Mouse (Mus musculus) ES-E14 (cell line): ENCODE data around the gene Eci2. TPM values are rescaled to one million over a fixed set of nuclear protein-coding genes. Genes with fewer than 3 reads are reported as not detected.

Source experiments
- DNase-seq: peaks from one replicate; pipeline ENCODE4 v3.0.0-alpha.2; 2013; ENCODE audit warnings: low read depth, low spot score
- H3K27ac ChIP-seq: 2 replicates; pipeline ENCODE4 v1.5.1; 2012; ENCODE audit warnings: low read depth, mild to moderate bottlenecking, low read length, moderate library complexity, mixed read lengths; ENCODE audit not compliant: poor library complexity, insufficient read depth, severe bottlenecking
- H3K36me3 ChIP-seq: 2 replicates; pipeline ENCODE4 v1.6.1; 2012; ENCODE audit warnings: mild to moderate bottlenecking, low read length, moderate library complexity, mixed read lengths; ENCODE audit not compliant: control insufficient read depth, poor library complexity, insufficient read depth, severe bottlenecking
- H3K4me1 ChIP-seq, 2 experiments: fragments of 150-350 bp in 1 of 2; sonication (generic) in 1 of 2; 2 replicates each; pipeline ENCODE4 v1.6.1; 2012; ENCODE audit warnings: low read length in 2 of 2, mild to moderate bottlenecking in 1 of 2, mixed read lengths in 1 of 2; ENCODE audit not compliant: control insufficient read depth in 2 of 2, insufficient read depth in 2 of 2, poor library complexity in 1 of 2
- H3K4me3 ChIP-seq, 2 experiments: fragments of 150-350 bp in 1 of 2; sonication (generic) in 1 of 2; 2 replicates each; pipeline ENCODE4 v1.5.1; 2012; ENCODE audit warnings: low read length in 2 of 2, low read depth in 1 of 2, mild to moderate bottlenecking in 1 of 2, mixed read lengths in 1 of 2; ENCODE audit not compliant: insufficient read depth in 1 of 2, poor library complexity in 1 of 2, severe bottlenecking in 1 of 2
- H3K9ac ChIP-seq: 2 replicates; pipeline ENCODE4 v1.6.1; 2012; ENCODE audit warnings: low read depth, mild to moderate bottlenecking, low read length, mixed read lengths; ENCODE audit not compliant: poor library complexity, insufficient read depth, severe bottlenecking
- H3K9me3 ChIP-seq: fragments of 150-350 bp; sonication (generic); 2 replicates; pipeline ENCODE4 v1.6.1; 2012; ENCODE audit warnings: low read depth, mild to moderate bottlenecking, low read length; ENCODE audit not compliant: control insufficient read depth, insufficient read depth
- CHD2 ChIP-seq: IDR thresholded peaks from 2 replicates; pipeline ENCODE4 v1.6.1; 2014; ENCODE audit warnings: mild to moderate bottlenecking, low read depth, low read length, inconsistent platforms
- HCFC1 ChIP-seq: IDR thresholded peaks from 2 replicates; pipeline ENCODE4 v1.6.1; 2012; ENCODE audit warnings: low read length, inconsistent platforms, borderline replicate concordance; ENCODE audit not compliant: insufficient read depth
- MAFK ChIP-seq: IDR thresholded peaks from 2 replicates; pipeline ENCODE4 v1.6.1; 2014; ENCODE audit warnings: mild to moderate bottlenecking, low read depth, low read length, inconsistent platforms; ENCODE audit not compliant: insufficient read depth
- ZC3H11A ChIP-seq: IDR thresholded peaks from 2 replicates; pipeline ENCODE4 v1.6.1; 2012; ENCODE audit warnings: low read depth, mild to moderate bottlenecking, inconsistent platforms, low read length, borderline replicate concordance
- ZNF384 ChIP-seq: IDR thresholded peaks from 2 replicates; pipeline ENCODE4 v1.6.1; 2012; ENCODE audit warnings: low read depth, low read length, inconsistent platforms
- in situ Hi-C, 2 experiments: fragments of 600-800 bp; cut with MboI; formaldehyde crosslinking; loops; one replicate each; pipeline ENCODE4 v1.15.1; 2025; ENCODE audit warnings: low sequenced_read_pairs in 2 of 2, inconsistent platforms in 1 of 2; ENCODE audit not compliant: unreplicated experiment in 2 of 2
- total RNA-seq: library from RNA; depleted of rRNA; stranded (reverse); fragments of 300-350 nt; gene quantifications from 2 replicates; pipeline ENCODE4 v1.2.3, GENCODE M21; 2012

The Eci2 gene
- total RNA-seq, 1 experiment = 36.7 TPM

DNA sequence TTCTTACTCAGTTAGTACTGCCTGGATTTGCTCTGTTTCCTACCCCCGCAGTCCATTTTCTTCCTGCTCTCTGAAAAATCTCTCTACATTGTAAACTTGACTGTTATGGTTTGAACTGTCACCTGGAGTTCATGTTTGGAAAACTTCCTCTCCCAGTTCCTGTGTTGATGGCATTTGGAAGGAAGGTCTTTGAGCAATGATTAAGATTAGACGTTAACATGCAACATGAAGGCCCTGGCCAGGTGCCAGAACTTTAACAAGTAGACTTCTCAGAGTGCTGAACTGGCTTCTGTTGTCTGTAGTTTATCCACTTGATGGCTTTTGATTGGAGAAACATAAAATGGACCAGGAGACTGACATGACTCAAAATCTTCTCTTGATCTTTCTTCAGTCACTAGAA, 31.0 kb downstream of the Eci2 start:
- no peak for DNase-seq
- H3K27ac ChIP-seq = no peak overlapping the region

GRCm38 (mm10) chr13:34993983-34994811, 32.7 kb downstream of the Eci2 start:
- Histone ChIP-seq H3K4me3 (peak overlapping the region; percentile 74 to 86), H3K36me3 (no peaks in the 10 kb centered on the region; the same call in 1 of the 2 replicates), H3K4me1 (peaks cover 0 to 3% of the 10 kb centered on the region in 2 experiments; a peak in 1 of 4 replicates), H3K9ac (peak overlapping the region; percentile 78), H3K27ac (no peak overlapping the region), H3K9me3 (no peaks in the 10 kb centered on the region)
- in situ Hi-C loops = no loop called here
- DNase-seq = peak; percentile 91
- TF ChIP-seq MAFK (0 out of 2 replicates have a peak, but pooled peaks have one; percentile 35), ZC3H11A (no peak)

More for the DNA sequence above, 31.0 kb downstream of the Eci2 start:
- Histone ChIP-seq H3K4me1 (peaks cover 0 to 3% of the 10 kb centered on the region in 2 experiments; a peak in 1 of 4 replicates), H3K9me3 (no peaks in the 10 kb centered on the region), H3K9ac (no peak overlapping the region), H3K36me3 (no peaks in the 10 kb centered on the region), H3K4me3 (no peak overlapping the region)
- in situ Hi-C loops = no loop called here
- TF ChIP-seq HCFC1 = no peak
- no peak for TF ChIP-seq ZC3H11A
- TF ChIP-seq ZNF384 = no peak
- no peak for TF ChIP-seq MAFK
- TF ChIP-seq CHD2 = no peak

GRCm38 (mm10) chr13:34993595-34993982, 33.3 kb downstream of the Eci2 start:
- Histone ChIP-seq H3K9ac (peak overlapping the region; percentile 78), H3K4me3 (peak overlapping the region; percentile 74 to 86), H3K4me1 (peaks cover 0 to 3% of the 10 kb centered on the region in 2 experiments; a peak in 1 of 4 replicates), H3K27ac (no peak overlapping the region), H3K36me3 (no peaks in the 10 kb centered on the region; the same call in 1 of the 2 replicates), H3K9me3 (no peaks in the 10 kb centered on the region)
- in situ Hi-C loops = no loop called here
- no peak for DNase-seq
- TF ChIP-seq HCFC1 (no peak), ZC3H11A (no peak), CHD2 (no peak), MAFK (no peak)

DNA sequence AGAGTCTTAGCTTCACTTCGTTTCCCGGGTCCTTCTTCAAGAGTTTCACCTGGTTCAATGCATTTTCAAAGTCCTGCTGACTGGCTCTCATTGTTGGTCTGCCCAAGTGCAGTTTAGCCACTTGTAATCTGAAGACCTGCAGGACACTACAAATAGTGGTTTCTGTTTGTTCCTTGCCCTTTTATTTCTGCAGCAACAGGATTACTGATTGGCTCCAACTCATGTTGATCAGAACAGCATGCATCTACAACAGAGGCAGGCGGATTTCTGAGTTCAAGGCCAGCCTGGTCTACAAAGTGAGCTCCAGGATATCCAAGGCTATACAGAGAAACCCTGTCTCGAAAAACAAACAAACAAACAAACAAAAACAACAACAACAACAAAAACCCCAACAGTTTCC, 33.8 kb downstream of the Eci2 start:
- TF ChIP-seq ZNF384 (no peak), ZC3H11A (no peak), HCFC1 (no peak), CHD2 (no peak), MAFK (no peak)
- peak overlapping the region; percentile 74 to 86; a peak in 3 of 4 replicates for H3K4me3 ChIP-seq
- no peak for DNase-seq
- no peaks in the 10 kb centered on the region; the same call in 1 of the 2 replicates for H3K36me3 ChIP-seq
- peak overlapping the region; percentile 78; the same call in 1 of the 2 replicates for H3K9ac ChIP-seq
- in situ Hi-C loops = no loop called here
- no peak overlapping the region for H3K27ac ChIP-seq
- H3K9me3 ChIP-seq = no peaks in the 10 kb centered on the region
- H3K4me1 ChIP-seq = peaks cover 0 to 3% of the 10 kb centered on the region in 2 experiments; a peak in 1 of 4 replicates
